ENCODE assay signal across 11 mouse cellular contexts in genomic region chrX:11748278-11748677, GRCm38 (mm10).
DNase-seq lines count a peak whose midpoint lies in the region.
"Had no signal": no experiment of that assay in that cellular context is flagged by ENCODE, and none has a peak within 500 bp of the region (broad histone marks: within the 10 kb centered on the region; RNA-seq: fewer than 3 reads in every experiment).

No protein-coding gene starts in this region.

- H3K9me3 ChIP-seq in limb, embryonic 10.5 days (replicated peaks): no peaks in the 10 kb centered on the region
- H3K9me3 ChIP-seq: limb, embryonic 12.5 days; neural tube, embryonic 15.5 days had no signal

- no peak overlapping the region for H3K27ac ChIP-seq in limb, embryonic 10.5 days
- H3K27ac ChIP-seq: limb, embryonic 12.5 days; neural tube, embryonic 15.5 days had no signal

- H3K36me3 ChIP-seq in limb, embryonic 10.5 days: no peaks in the 10 kb centered on the region
- H3K36me3 ChIP-seq: limb, embryonic 12.5 days; neural tube, embryonic 15.5 days had no signal

- peak; percentile 77 for DNase-seq in left cerebral cortex, postnatal 4 days
- DNase-seq in left cerebral cortex, postnatal 36 days (ENCODE audit: low spot score in 2 of 2): no peak
- peak; percentile 58 for DNase-seq in adrenal gland, adult 8-10 months
- peak; percentile 46 to 74 for DNase-seq in cerebellum, postnatal 25 days
- DNase-seq in kidney, postnatal 10 days: peak; percentile 55
- no peak for DNase-seq in right cerebral cortex, postnatal 14 days
- DNase-seq in limb, embryonic 10.5 days (ENCODE audit: low spot score): no peak
- no peak for DNase-seq in thymus, postnatal 36 days
- DNase-seq: thymus, adult 18-20 months had no signal

- peaks cover 88% of the 10 kb centered on the region for H3K27me3 ChIP-seq in limb, embryonic 10.5 days (ENCODE audit: low read depth, poor library complexity, severe bottlenecking)
- H3K27me3 ChIP-seq: neural tube, embryonic 15.5 days had no signal

- H3K4me1 ChIP-seq in limb, embryonic 10.5 days: peaks cover 6% of the 10 kb centered on the region; the same call in 1 of the 2 replicates
- H3K4me1 ChIP-seq: limb, embryonic 12.5 days; neural tube, embryonic 15.5 days had no signal

- WGBS in limb, embryonic 10.5 days: 59% methylated on average over 4 of the region's 4 CpGs

- H3K4me3 ChIP-seq in limb, embryonic 10.5 days: no peak overlapping the region
- H3K4me3 ChIP-seq: limb, embryonic 12.5 days; neural tube, embryonic 15.5 days had no signal

- intact Hi-C loops in left cerebral cortex, postnatal 4 days (cut with DNase I): no loop called here
- intact Hi-C loops in left cerebral cortex, postnatal 36 days (cut with DNase I): no loop called here

Comparison
In these comparisons a context has a peak if more than half of its experiments do, and no peak if none do; other contexts are left out.
1. DNase-seq: peak in left cerebral cortex, postnatal 4 days (single experiment), adrenal gland, adult 8-10 months (single experiment), cerebellum, postnatal 25 days (2 of 2) and kidney, postnatal 10 days (single experiment); none in left cerebral cortex, postnatal 36 days (0 of 2), right cerebral cortex, postnatal 14 days (single experiment), limb, embryonic 10.5 days (single experiment) and thymus, postnatal 36 days (0 of 2).